7 mouse cellular contexts compared by ENCODE assay signal in genomic region chr4:152283186-152283950, GRCm38 (mm10). TPM values are rescaled to one million over a fixed set of nuclear protein-coding genes. Genes with fewer than 3 reads are reported as not detected.
A peak's percentile ranks its signal among the peaks of the same experiment; 100 is the strongest.
DNase-seq lines count a peak whose midpoint lies in the region; ATAC-seq and TF ChIP-seq lines count a peak whose summit lies in the region.

No protein-coding gene starts in this region.

- H3K9me3 ChIP-seq in heart, embryonic 12.5 days (replicated peaks), result no peaks in the 10 kb centered on the region
- H3K9me3 ChIP-seq in kidney, embryonic 16.5 days (ENCODE audit: low read length), result no peaks in the 10 kb centered on the region
- H3K9me3 ChIP-seq in limb, embryonic 15.5 days, result no peaks in the 10 kb centered on the region
- H3K9me3 ChIP-seq in midbrain, postnatal 0 days (ENCODE audit: low read length), result no peaks in the 10 kb centered on the region

- H3K9ac ChIP-seq in heart, embryonic 12.5 days, result 0 out of 2 replicates have a peak overlapping the region, but pooled peaks have one; percentile 45
- 0 out of 2 replicates have a peak overlapping the region, but pooled peaks have one; percentile 46 for H3K9ac ChIP-seq in kidney, embryonic 16.5 days (replicated peaks; ENCODE audit: low read length)
- H3K9ac ChIP-seq in limb, embryonic 15.5 days, result no peak overlapping the region
- H3K9ac ChIP-seq in midbrain, postnatal 0 days (replicated peaks; ENCODE audit: low read length, poor library complexity, severe bottlenecking), result peak overlapping the region; percentile 44; the same call in 1 of the 2 replicates

- peak; percentile 82 for DNase-seq in midbrain, postnatal 0 days (ENCODE audit: low spot score)
- DNase-seq in spleen, postnatal 10 days (ENCODE audit: low spot score in 2 of 2), result peak; percentile 75 to 86

- H3K27ac ChIP-seq in bone marrow macrophage, adult 2 months (ENCODE audit: insufficient read depth, low read depth, low read length), result no peak overlapping the region
- H3K27ac ChIP-seq in embryonic fibroblast, embryonic 13.5 days (ENCODE audit: insufficient read depth, low read length), result no peak overlapping the region
- H3K27ac ChIP-seq in heart, embryonic 12.5 days (ENCODE audit: poor library complexity, severe bottlenecking), result no peak overlapping the region
- no peak overlapping the region for H3K27ac ChIP-seq in kidney, embryonic 16.5 days (ENCODE audit: low read length)
- H3K27ac ChIP-seq in limb, embryonic 15.5 days, result no peak overlapping the region
- H3K27ac ChIP-seq in midbrain, postnatal 0 days (ENCODE audit: low read depth, low read length), result no peak overlapping the region

- TF ChIP-seq POLR2A in bone marrow macrophage, adult 2 months (IDR thresholded peaks at IDR 0.05; ENCODE audit: borderline replicate concordance, low read depth, low read length), result no peak
- TF ChIP-seq POLR2A in embryonic fibroblast, embryonic 13.5 days (IDR thresholded peaks at IDR 0.05; ENCODE audit: low read depth, low read length), result no peak

- peak overlapping the region; percentile 65 for H3K4me2 ChIP-seq in heart, embryonic 12.5 days
- peak overlapping the region; percentile 55 for H3K4me2 ChIP-seq in kidney, embryonic 16.5 days (replicated peaks; ENCODE audit: low read depth, low read length)
- H3K4me2 ChIP-seq in limb, embryonic 15.5 days, result peak overlapping the region; percentile 63
- peak overlapping the region; percentile 49 for H3K4me2 ChIP-seq in midbrain, postnatal 0 days (ENCODE audit: low read depth, low read length, poor library complexity, severe bottlenecking)

- WGBS in heart, embryonic 12.5 days, result 5% methylated on average over 68 of the region's 70 CpGs
- 7% methylated on average over 68 of the region's 70 CpGs for WGBS in kidney, embryonic 16.5 days
- WGBS in limb, embryonic 15.5 days, result 6% methylated on average over 65 of the region's 70 CpGs
- WGBS in midbrain, postnatal 0 days, result 6% methylated on average over 68 of the region's 70 CpGs

- peak; percentile 43; the same call in 1 of the 2 replicates for TF ChIP-seq CTCF in bone marrow macrophage, adult 2 months (IDR thresholded peaks at IDR 0.05; ENCODE audit: low read depth, low read length)
- peak; percentile 83 for TF ChIP-seq CTCF in embryonic fibroblast, embryonic 13.5 days (IDR thresholded peaks at IDR 0.05; ENCODE audit: borderline replicate concordance, insufficient read depth, low read length)
- TF ChIP-seq CTCF in midbrain, postnatal 0 days (IDR thresholded peaks at IDR 0.05), result peak; percentile 89

- H3K27me3 ChIP-seq in heart, embryonic 12.5 days (replicated peaks), result peaks cover 93% of the 10 kb centered on the region
- H3K27me3 ChIP-seq in kidney, embryonic 16.5 days (ENCODE audit: insufficient read depth, low read length), result peaks cover 77% of the 10 kb centered on the region
- peaks cover 92% of the 10 kb centered on the region for H3K27me3 ChIP-seq in limb, embryonic 15.5 days
- peaks cover 63% of the 10 kb centered on the region for H3K27me3 ChIP-seq in midbrain, postnatal 0 days (ENCODE audit: insufficient read depth, low read length)

- H3K36me3 ChIP-seq in heart, embryonic 12.5 days, result peaks cover 25% of the 10 kb centered on the region
- 0 out of 2 replicates have a peak, but pooled peaks cover 2% of the 10 kb centered on the region for H3K36me3 ChIP-seq in kidney, embryonic 16.5 days (ENCODE audit: insufficient read depth, low read length)
- H3K36me3 ChIP-seq in limb, embryonic 15.5 days, result peaks cover 39% of the 10 kb centered on the region
- H3K36me3 ChIP-seq in midbrain, postnatal 0 days (ENCODE audit: insufficient read depth, low read length), result peaks cover 21% of the 10 kb centered on the region

- peak; percentile 77 for ATAC-seq in heart, embryonic 12.5 days (ENCODE audit: insufficient number of reproducible peaks, low FRiP score)
- peak; percentile 85 for ATAC-seq in kidney, embryonic 16.5 days (ENCODE audit: low FRiP score, low TSS enrichment)
- ATAC-seq in limb, embryonic 15.5 days (ENCODE audit: insufficient number of reproducible peaks, low FRiP score, low TSS enrichment, low read depth), result peak; percentile 66
- peak; percentile 69 for ATAC-seq in midbrain, postnatal 0 days (ENCODE audit: low FRiP score)

- peak overlapping the region; percentile 21; the same call in 1 of the 2 replicates for H3K4me3 ChIP-seq in bone marrow macrophage, adult 2 months (ENCODE audit: insufficient read depth, low read length)
- H3K4me3 ChIP-seq in embryonic fibroblast, embryonic 13.5 days (ENCODE audit: insufficient read depth, low read length), result no peak overlapping the region
- peak overlapping the region; percentile 34 for H3K4me3 ChIP-seq in heart, embryonic 12.5 days
- H3K4me3 ChIP-seq in kidney, embryonic 16.5 days (ENCODE audit: low read length), result peak overlapping the region; percentile 35
- H3K4me3 ChIP-seq in limb, embryonic 15.5 days, result peak overlapping the region; percentile 35
- peak overlapping the region; percentile 35 for H3K4me3 ChIP-seq in midbrain, postnatal 0 days (ENCODE audit: low read depth, low read length)

- no peaks in the 10 kb centered on the region for H3K4me1 ChIP-seq in bone marrow macrophage, adult 2 months (ENCODE audit: control insufficient read depth, insufficient read depth, low read length)
- no peaks in the 10 kb centered on the region for H3K4me1 ChIP-seq in embryonic fibroblast, embryonic 13.5 days (ENCODE audit: control insufficient read depth, insufficient read depth, low read length)
- H3K4me1 ChIP-seq in heart, embryonic 12.5 days (replicated peaks), result peaks cover 18% of the 10 kb centered on the region
- peaks cover 19% of the 10 kb centered on the region for H3K4me1 ChIP-seq in kidney, embryonic 16.5 days (ENCODE audit: insufficient read depth, low read length)
- H3K4me1 ChIP-seq in limb, embryonic 15.5 days, result peaks cover 28% of the 10 kb centered on the region
- peaks cover 9% of the 10 kb centered on the region; the same call in 1 of the 2 replicates for H3K4me1 ChIP-seq in midbrain, postnatal 0 days (ENCODE audit: insufficient read depth, low read length)

RNA-seq across cellular contexts. Expression of gene Hes3, which starts 8.1 kb away (rescaled TPM):
- polyA plus RNA-seq in bone marrow macrophage, adult 2 months (2012; ENCODE audit: insufficient read depth, insufficient read length, missing spikeins), result not detected in 2 replicates
- polyA plus RNA-seq in embryonic fibroblast, embryonic 13.5 days (2011; ENCODE audit: insufficient read length, low read depth, missing spikeins), result not detected in 2 replicates
- polyA plus RNA-seq in heart, embryonic 12.5 days (2016; fragmentation: Nextera tagmentation; extraction: Ambion mirVana), result not detected in 2 replicates
- polyA plus RNA-seq in kidney, embryonic 16.5 days (2015; fragmentation: Nextera tagmentation; extraction: Ambion mirVana), result not detected in 2 replicates
- not detected in 2 replicates for polyA plus RNA-seq in limb, embryonic 15.5 days (2015; fragmentation: Nextera tagmentation; extraction: Ambion mirVana)
- total RNA-seq in midbrain, postnatal 0 days (2014; rRNA removed), result not detected in 2 replicates
- polyA plus RNA-seq in midbrain, postnatal 0 days (2015; fragmentation: Nextera tagmentation; extraction: Ambion mirVana), result 0.19 and 0.36 TPM in 2 replicates

RNA-seq across cellular contexts. Expression of gene Gpr153, which starts 9.3 kb away (rescaled TPM):
- 0.47 TPM in 1 of 2 replicates, not detected in the other for polyA plus RNA-seq in bone marrow macrophage, adult 2 months (2012; ENCODE audit: insufficient read depth, insufficient read length, missing spikeins)
- 58.7 and 79.1 TPM in 2 replicates for polyA plus RNA-seq in embryonic fibroblast, embryonic 13.5 days (2011; ENCODE audit: insufficient read length, low read depth, missing spikeins)
- 11.9 and 14.0 TPM in 2 replicates for polyA plus RNA-seq in heart, embryonic 12.5 days (2016; fragmentation: Nextera tagmentation; extraction: Ambion mirVana)
- polyA plus RNA-seq in kidney, embryonic 16.5 days (2015; fragmentation: Nextera tagmentation; extraction: Ambion mirVana), result 5.3 and 6.2 TPM in 2 replicates
- polyA plus RNA-seq in limb, embryonic 15.5 days (2015; fragmentation: Nextera tagmentation; extraction: Ambion mirVana), result 18.9 and 21.9 TPM in 2 replicates
- total RNA-seq in midbrain, postnatal 0 days (2014; rRNA removed), result 138 and 149 TPM in 2 replicates
- polyA plus RNA-seq in midbrain, postnatal 0 days (2015; fragmentation: Nextera tagmentation; extraction: Ambion mirVana), result 20.1 and 21.2 TPM in 2 replicates

RNA-seq across cellular contexts. Expression of gene Icmt, which starts 13.7 kb away (rescaled TPM):
- 14.0 and 19.7 TPM in 2 replicates for polyA plus RNA-seq in bone marrow macrophage, adult 2 months (2012; ENCODE audit: insufficient read depth, insufficient read length, missing spikeins)
- 34.2 and 42.7 TPM in 2 replicates for polyA plus RNA-seq in embryonic fibroblast, embryonic 13.5 days (2011; ENCODE audit: insufficient read length, low read depth, missing spikeins)
- 24.0 and 25.4 TPM in 2 replicates for polyA plus RNA-seq in heart, embryonic 12.5 days (2016; fragmentation: Nextera tagmentation; extraction: Ambion mirVana)
- 32.0 and 32.6 TPM in 2 replicates for polyA plus RNA-seq in kidney, embryonic 16.5 days (2015; fragmentation: Nextera tagmentation; extraction: Ambion mirVana)
- polyA plus RNA-seq in limb, embryonic 15.5 days (2015; fragmentation: Nextera tagmentation; extraction: Ambion mirVana), result 26.4 and 26.5 TPM in 2 replicates
- 34.6 and 38.9 TPM in 2 replicates for total RNA-seq in midbrain, postnatal 0 days (2014; rRNA removed)
- polyA plus RNA-seq in midbrain, postnatal 0 days (2015; fragmentation: Nextera tagmentation; extraction: Ambion mirVana), result 15.7 and 17.9 TPM in 2 replicates

RNA-seq across cellular contexts. Expression of gene Rnf207, which starts 35.4 kb away (rescaled TPM):
- not detected in 2 replicates for polyA plus RNA-seq in bone marrow macrophage, adult 2 months (2012; ENCODE audit: insufficient read depth, insufficient read length, missing spikeins)
- polyA plus RNA-seq in embryonic fibroblast, embryonic 13.5 days (2011; ENCODE audit: insufficient read length, low read depth, missing spikeins), result 0.81 and 1.5 TPM in 2 replicates
- 56.5 and 62.1 TPM in 2 replicates for polyA plus RNA-seq in heart, embryonic 12.5 days (2016; fragmentation: Nextera tagmentation; extraction: Ambion mirVana)
- 1.2 and 1.6 TPM in 2 replicates for polyA plus RNA-seq in kidney, embryonic 16.5 days (2015; fragmentation: Nextera tagmentation; extraction: Ambion mirVana)
- polyA plus RNA-seq in limb, embryonic 15.5 days (2015; fragmentation: Nextera tagmentation; extraction: Ambion mirVana), result 0.29 and 0.31 TPM in 2 replicates
- total RNA-seq in midbrain, postnatal 0 days (2014; rRNA removed), result 7.6 and 15.2 TPM in 2 replicates
- polyA plus RNA-seq in midbrain, postnatal 0 days (2015; fragmentation: Nextera tagmentation; extraction: Ambion mirVana), result 7.2 and 8.8 TPM in 2 replicates

RNA-seq across cellular contexts. Expression of gene Rpl22, which starts 42.2 kb away (rescaled TPM):
- polyA plus RNA-seq in bone marrow macrophage, adult 2 months (2012; ENCODE audit: insufficient read depth, insufficient read length, missing spikeins), result 958 and 1,114 TPM in 2 replicates
- polyA plus RNA-seq in embryonic fibroblast, embryonic 13.5 days (2011; ENCODE audit: insufficient read length, low read depth, missing spikeins), result 1,143 and 1,246 TPM in 2 replicates
- polyA plus RNA-seq in heart, embryonic 12.5 days (2016; fragmentation: Nextera tagmentation; extraction: Ambion mirVana), result 278 and 280 TPM in 2 replicates
- polyA plus RNA-seq in kidney, embryonic 16.5 days (2015; fragmentation: Nextera tagmentation; extraction: Ambion mirVana), result 295 and 333 TPM in 2 replicates
- 286 and 375 TPM in 2 replicates for polyA plus RNA-seq in limb, embryonic 15.5 days (2015; fragmentation: Nextera tagmentation; extraction: Ambion mirVana)
- total RNA-seq in midbrain, postnatal 0 days (2014; rRNA removed), result 177 and 203 TPM in 2 replicates
- 125 and 148 TPM in 2 replicates for polyA plus RNA-seq in midbrain, postnatal 0 days (2015; fragmentation: Nextera tagmentation; extraction: Ambion mirVana)
